Mouse (Mus musculus) urinary bladder, postnatal 14 days (tissue): ENCODE results near the gene Herc4.

Source experiments
- DNase-seq: peaks from one replicate; pipeline ENCODE4 v3.0.0; 2021; ENCODE audit warnings: low spot score

Herc4 gene

GRCm38 (mm10) chr10:63243493-63244054 lies at the start of gene Herc4:
TSS of gene Herc4 (plus strand) at chr10:63243810.
- peak; percentile 95 for DNase-seq

GRCm38 (mm10) chr10:63199008-63199407 lies 44.6 kb upstream of the Herc4 start:
- DNase-seq = no peak

- no peak for DNase-seq
Measured at GRCm38 (mm10) chr10:63201534-63201933, 42.1 kb upstream of the Herc4 start.

- DNase-seq = no peak
Measured at GRCm38 (mm10) chr10:63203002-63203401, 40.6 kb upstream of the Herc4 start.

- no peak for DNase-seq
Measured at GRCm38 (mm10) chr10:63203728-63204127, 39.9 kb upstream of the Herc4 start, which contains the start of gene Mypn. TSS of gene Mypn (minus strand) at chr10:63203952.

- no peak for DNase-seq
Measured at GRCm38 (mm10) chr10:63208871-63209270, 34.7 kb upstream of the Herc4 start.

GRCm38 (mm10) chr10:63221081-63221783 lies 22.4 kb upstream of the Herc4 start:
- no peak for DNase-seq

- DNase-seq = no peak
Measured at GRCm38 (mm10) chr10:63224341-63224740, 19.3 kb upstream of the Herc4 start.

GRCm38 (mm10) chr10:63230266-63230665 lies 13.3 kb upstream of the Herc4 start:
- no peak for DNase-seq

GRCm38 (mm10) chr10:63230854-63231253 lies 12.8 kb upstream of the Herc4 start:
- DNase-seq = no peak

GRCm38 (mm10) chr10:63231630-63232029 lies 12.0 kb upstream of the Herc4 start:
- DNase-seq = no peak

- DNase-seq = no peak
Measured at GRCm38 (mm10) chr10:63234133-63234532, 9.5 kb upstream of the Herc4 start.

GRCm38 (mm10) chr10:63235889-63236288 lies 7.7 kb upstream of the Herc4 start:
- DNase-seq = no peak

GRCm38 (mm10) chr10:63236663-63237062 lies 6.9 kb upstream of the Herc4 start:
- DNase-seq = no peak

- no peak for DNase-seq
Measured at GRCm38 (mm10) chr10:63237206-63237605, 6.4 kb upstream of the Herc4 start.

- DNase-seq = no peak
Measured at GRCm38 (mm10) chr10:63238090-63238489, 5.5 kb upstream of the Herc4 start.

GRCm38 (mm10) chr10:63239848-63240247 lies 3.8 kb upstream of the Herc4 start:
- no peak for DNase-seq

- DNase-seq = no peak
Measured at GRCm38 (mm10) chr10:63240868-63241271, 2.7 kb upstream of the Herc4 start.

GRCm38 (mm10) chr10:63242798-63243435 lies 693 bp upstream of the Herc4 start:
- no peak for DNase-seq

GRCm38 (mm10) chr10:63244055-63244671 lies 553 bp downstream of the Herc4 start:
- no peak for DNase-seq

GRCm38 (mm10) chr10:63244746-63245145 lies 1.1 kb downstream of the Herc4 start:
- peak; percentile 19 for DNase-seq

GRCm38 (mm10) chr10:63245846-63246245 lies 2.2 kb downstream of the Herc4 start:
- DNase-seq = no peak

- DNase-seq = no peak
Measured at GRCm38 (mm10) chr10:63247457-63247856, 3.8 kb downstream of the Herc4 start.
